Mouse (Mus musculus) thymus, adult 2 months (tissue): ENCODE measurements around the gene Mgll.

Experiments used
- CTCF ChIP-seq: fragments of 200-500 bp; IDR thresholded peaks from 2 replicates; pipeline ENCODE4 v1.5.1; 2012; ENCODE audit warnings: mild to moderate bottlenecking, control low read depth, low read length, moderate library complexity, borderline replicate concordance; ENCODE audit not compliant: control insufficient read depth, poor library complexity, insufficient read depth; ENCODE audit errors: extremely low read depth
- POLR2A ChIP-seq: fragments of 200-500 bp; IDR thresholded peaks from 2 replicates; pipeline ENCODE4 v1.6.1; 2012; ENCODE audit warnings: mild to moderate bottlenecking, low read length, control low read depth, moderate library complexity; ENCODE audit not compliant: control insufficient read depth, poor library complexity, insufficient read depth; ENCODE audit errors: extremely low read depth

- TF ChIP-seq POLR2A (no peak), CTCF (no peak)
Measured at GRCm38 (mm10) chr6:88794561-88794971, 70.4 kb downstream of the Mgll start.
